Mouse (Mus musculus): Measurements from ENCODE around the gene Prkcsh.
A peak's percentile ranks its signal among the peaks of the same experiment; 100 is the strongest.

The Prkcsh gene

GRCm38 (mm10) chr9:21987592-21988342 lies 14.8 kb upstream of the Prkcsh start:
- DNase-seq: peak; percentile 79

GRCm38 (mm10) chr9:21988421-21989101 lies 14.0 kb upstream of the Prkcsh start:
- peak; percentile 80 for DNase-seq

DNA sequence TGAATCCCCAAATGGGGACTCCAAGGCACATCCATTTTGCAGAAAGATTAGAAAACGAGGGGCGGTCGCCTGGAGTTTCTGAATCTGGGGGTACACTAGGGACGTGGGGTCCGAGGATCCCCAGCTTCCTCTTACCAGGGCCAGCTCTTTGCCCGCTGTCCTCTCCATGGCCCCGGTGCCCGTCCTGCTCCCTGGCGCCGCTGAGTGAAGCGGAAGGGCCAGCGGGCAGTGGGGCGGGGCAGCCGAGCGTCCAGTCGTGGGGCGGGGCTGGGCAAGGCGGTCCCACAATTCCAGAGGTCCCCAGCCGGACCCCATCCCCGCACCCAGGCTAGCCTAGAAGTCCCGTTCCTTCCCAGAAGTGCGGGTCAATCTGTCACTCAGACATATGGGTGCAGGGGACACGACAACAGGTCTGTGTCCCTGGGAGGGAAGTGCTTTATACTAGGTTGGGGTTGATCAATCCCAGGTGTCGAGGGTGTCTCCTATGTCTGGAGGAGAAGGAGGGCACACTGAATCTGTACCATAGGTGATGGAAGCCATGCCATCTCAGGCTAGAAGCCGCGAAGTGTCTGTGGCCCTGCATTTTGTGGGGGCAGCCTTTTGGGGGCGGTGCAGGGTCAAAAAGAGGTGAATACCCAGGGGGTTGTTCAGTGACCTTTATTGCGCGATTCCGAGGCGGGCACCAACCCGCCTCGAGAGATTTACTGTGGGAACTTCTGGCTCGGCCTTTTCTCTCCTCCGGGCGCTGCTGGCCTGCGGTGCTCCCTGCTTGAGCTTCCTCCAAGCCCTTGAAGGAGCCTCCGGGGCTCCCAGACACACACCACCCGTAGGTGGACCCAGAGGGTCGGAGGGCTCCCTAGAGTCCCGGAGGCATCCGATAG lies 13.1 kb upstream of the Prkcsh start, which contains the start of gene Rgl3:
Gene Rgl3, minus strand, starts transcription at position 217 of the 881 bp plus-strand sequence.
- DNase-seq: peak; percentile 81

DNA sequence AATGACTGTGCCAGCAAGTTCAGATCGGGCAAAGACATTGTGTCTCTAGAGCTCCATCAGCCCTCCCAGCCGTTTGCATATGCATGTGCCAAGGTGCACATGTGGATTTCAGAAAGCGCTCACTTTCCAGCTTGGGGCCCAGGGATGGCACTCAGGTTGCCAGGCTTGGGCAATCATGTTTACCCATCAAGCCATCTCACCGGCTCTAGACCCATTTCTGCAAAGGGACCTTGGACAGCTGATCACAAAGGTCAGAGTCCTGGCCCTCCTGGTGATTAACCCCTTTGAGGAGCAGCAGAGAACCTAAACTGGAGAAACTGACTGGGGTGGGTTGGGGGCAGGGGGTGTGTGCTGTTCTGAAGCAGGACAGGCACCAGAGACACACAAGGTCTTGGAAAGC lies 10.4 kb upstream of the Prkcsh start:
- DNase-seq: no peak

GRCm38 (mm10) chr9:21996178-21996867 lies 6.3 kb upstream of the Prkcsh start:
- peak; percentile 28 for DNase-seq

DNA sequence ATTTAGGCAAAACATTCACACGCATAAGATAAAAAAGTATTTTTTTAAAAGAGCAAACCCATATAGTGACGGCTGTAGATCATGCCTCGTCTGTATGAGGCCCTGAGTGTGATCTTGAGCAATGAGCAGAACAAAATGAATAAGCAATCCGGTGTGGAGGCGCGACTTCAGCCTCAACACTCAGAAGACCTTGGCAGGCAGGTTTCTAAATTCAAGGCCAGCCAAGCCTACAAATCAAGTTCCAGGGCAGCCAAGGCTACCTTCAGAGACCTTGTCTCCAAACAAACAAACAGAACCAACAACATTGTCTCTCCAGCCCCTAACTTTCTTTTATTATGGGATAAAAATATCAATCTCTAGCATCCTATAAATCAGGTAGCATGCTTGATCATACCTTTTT lies 2.3 kb upstream of the Prkcsh start:
- DNase-seq: no peak

GRCm38 (mm10) chr9:22001633-22002032 lies 973 bp upstream of the Prkcsh start:
- peak; percentile 54 for DNase-seq

DNA sequence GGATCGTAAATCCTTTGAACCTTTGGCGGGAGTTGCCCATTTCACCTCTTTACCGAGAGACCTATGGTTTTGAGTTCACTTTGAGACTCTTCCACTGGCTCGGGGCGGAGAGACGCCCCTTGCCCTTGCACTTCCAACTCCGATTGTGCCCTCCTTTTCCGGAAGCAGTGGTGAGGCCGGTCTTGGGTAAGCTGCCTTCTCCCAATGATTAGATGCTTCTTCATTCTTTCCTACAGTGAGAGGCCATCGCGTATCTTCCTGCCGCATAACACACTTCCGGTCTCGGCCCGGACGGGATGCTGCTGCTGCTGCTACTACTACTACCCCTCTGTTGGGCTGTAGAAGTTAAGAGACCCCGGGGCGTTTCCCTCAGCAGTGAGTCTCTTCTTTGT lies 553 bp downstream of the Prkcsh start:
- no peak for DNase-seq

DNA sequence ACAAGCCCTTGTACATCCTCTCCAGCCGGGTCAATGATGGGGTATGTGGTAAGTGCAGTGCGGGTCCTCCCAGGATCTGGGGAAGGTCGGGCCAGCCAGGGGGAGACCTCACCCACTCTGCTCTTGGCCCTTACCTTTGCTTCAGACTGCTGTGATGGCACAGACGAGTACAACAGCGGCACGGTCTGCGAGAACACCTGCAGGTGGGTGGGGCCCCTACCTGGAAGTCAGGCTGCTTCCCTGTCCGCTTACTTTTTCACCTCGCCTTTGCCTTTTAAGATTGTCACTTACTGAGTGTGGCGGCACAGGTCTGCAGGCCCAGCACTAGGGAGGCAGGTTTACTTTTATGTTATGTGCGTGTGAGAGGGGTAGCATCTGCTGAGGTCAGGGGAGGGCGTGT lies 1.9 kb downstream of the Prkcsh start:
- DNase-seq: peak; percentile 60

DNA sequence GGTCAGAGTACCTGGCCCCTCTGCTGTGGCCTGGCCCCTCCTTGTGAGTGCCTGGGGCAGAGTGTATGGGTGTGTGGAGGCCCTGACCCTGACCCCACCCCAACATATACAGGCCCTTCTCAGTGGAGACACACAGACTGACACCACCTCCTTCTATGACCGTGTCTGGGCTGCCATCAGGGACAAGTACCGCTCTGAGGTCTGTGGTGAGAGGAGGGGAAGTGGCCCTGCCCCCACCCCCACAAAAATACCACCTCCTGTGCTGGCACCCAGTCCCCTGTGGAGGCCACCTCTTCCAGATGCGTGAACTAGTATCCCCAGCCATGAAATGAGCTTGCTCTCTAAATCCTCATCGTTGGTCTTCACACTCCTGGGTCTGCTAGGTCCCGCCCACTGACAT lies 8.4 kb downstream of the Prkcsh start:
- DNase-seq: no peak

DNA sequence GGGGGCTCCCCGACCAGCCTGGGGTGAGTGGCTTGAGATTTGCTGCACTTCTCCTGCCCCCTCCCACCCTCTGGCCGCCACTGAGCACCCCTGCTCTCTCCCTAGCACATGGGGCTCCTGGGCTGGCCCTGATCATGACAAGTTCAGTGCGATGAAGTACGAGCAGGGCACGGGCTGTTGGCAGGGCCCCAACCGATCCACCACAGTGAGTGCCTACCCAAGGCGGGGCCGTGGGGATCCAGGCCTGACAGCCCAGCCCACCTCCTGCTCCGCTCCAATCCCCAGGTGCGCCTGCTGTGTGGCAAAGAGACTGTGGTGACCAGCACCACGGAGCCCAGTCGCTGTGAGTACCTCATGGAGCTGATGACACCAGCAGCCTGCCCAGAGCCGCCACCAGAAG lies 10.1 kb downstream of the Prkcsh start:
- peak; percentile 55 for DNase-seq

DNA sequence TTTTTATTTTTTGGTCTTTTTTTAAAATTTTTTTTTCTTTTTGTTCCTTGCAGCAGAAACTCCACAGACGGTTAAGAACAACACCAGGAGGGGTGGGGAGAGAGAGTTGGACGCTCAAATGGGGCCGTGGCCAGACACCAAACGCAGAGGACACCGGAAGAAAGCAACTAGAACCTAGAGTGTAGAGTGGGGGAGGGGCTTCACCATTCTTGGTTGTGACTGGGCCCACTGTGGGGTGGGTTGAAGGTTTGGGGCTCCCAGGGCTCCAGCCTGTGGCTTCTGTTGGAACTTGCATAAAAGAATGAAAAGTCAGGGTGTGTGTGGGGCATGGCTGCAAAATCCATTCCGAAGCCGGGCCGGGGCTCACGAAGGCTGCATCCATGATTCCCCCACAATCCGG lies 13.6 kb downstream of the Prkcsh start:
- DNase-seq: no peak

DNA sequence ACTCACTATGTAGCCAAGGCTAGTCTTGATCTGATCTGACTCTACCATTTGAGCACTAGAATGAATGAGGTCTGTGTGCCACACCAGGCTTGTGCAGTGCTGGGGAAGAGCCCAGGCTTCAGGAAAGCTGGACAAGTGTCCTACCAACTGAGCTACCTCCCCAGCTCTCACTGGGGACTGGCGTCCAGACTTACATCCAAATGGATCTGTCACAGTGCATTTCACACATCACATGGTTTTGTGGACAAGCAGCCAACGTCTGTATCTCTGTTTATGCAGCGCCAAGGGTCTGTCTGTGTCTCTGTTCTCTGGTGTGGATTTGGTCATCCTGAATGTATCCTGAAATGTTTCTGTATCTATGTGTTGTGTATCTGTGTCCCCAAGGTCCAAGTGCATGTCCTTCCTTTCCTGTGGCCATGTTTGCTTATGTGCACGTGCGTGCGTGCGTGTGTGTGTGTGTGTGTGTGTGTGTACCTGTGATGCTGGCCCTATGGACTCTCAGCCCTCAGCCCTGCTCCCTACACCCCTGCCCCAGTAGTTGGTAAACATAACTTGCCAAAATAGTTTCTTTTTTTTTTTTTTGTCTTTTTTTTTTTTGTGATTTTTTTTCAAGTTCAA lies 14.7 kb downstream of the Prkcsh start:
- DNase-seq: peak; percentile 77

DNA sequence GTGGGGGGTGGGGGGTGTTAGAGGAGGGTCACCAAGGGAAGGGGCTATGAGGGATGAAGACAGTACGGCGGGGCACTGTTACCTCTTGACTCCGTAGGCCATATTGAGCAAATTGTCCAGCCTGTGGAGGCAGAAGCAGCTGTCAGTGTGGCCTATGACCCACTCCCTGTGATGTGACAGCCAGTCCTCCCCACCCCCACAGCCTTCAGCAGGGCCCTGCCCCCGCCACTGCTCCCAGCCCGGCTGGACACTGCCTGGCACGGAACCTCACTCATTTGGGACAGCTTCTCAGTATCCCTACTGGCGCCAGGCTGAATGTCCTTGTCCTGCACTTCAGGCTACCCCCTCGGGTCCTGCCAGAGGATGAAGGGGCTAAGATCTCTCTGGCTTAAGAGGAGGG lies 22.0 kb downstream of the Prkcsh start:
- no peak for DNase-seq

DNA sequence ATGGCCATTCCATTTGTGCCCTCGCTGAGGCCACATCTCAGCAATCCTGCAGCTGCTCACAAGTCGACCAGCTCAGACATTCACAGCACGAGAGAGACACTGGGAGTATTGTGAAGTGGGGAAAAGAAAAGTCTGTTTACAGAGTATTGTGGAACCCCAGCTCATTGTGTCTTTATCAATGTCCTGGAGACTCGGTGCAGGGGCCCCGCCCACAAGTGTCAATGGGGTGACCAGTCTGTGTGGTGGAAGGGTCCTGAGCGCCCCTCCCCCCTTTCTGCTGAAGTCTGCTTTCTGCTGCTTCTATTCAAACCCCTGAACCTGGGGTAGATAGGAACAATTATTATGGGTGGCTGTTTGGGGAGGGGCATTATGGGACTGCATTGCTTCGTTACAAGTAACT lies 25.9 kb downstream of the Prkcsh start:
- no peak for DNase-seq

DNA sequence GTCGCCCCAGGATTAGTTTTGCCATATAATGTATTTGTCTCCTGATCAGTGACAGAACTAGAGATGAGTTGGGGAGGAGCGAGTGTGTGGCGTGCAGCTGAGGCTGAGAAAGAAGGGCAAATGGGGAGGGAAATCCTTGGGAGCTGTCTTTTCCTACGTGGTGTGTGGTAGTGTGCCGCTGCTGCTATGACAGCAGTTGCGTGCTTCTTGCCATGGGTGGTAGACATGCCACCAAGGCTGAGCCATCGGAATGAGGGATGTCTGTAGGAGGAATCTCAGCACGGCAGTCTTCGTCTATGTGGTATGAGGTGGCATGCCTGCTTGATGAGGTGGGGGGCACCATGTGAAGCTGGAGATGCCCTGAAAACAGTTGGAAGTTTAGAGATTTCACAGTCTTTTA lies 27.8 kb downstream of the Prkcsh start:
- no peak for DNase-seq

- DNase-seq: no peak
Measured at GRCm38 (mm10) chr9:22035300-22036044, 32.9 kb downstream of the Prkcsh start.

GRCm38 (mm10) chr9:22037826-22038225 lies 35.2 kb downstream of the Prkcsh start:
- no peak for DNase-seq

DNA sequence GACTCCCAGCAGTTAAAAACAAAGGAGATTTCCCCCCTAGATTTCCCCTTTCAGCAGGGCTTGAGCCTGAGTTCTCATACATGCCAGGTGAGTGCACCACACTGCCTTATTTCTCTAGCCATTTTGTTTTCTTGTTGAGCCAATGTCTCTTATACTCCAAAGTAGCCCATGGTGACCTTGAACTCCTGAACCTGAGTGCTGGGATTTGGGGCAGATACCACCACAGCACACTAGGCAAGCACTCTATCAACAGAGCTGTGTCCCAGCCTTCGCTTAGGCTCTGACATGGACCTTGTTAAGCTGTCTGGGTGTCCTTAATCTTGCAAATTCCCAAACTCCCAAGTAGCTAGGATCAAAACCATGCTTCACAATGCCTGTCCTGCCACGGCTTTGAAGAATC lies 39.2 kb downstream of the Prkcsh start:
- DNase-seq: no peak

GRCm38 (mm10) chr9:22047329-22047728 lies 44.7 kb downstream of the Prkcsh start:
- peak; percentile 41 for DNase-seq

DNA sequence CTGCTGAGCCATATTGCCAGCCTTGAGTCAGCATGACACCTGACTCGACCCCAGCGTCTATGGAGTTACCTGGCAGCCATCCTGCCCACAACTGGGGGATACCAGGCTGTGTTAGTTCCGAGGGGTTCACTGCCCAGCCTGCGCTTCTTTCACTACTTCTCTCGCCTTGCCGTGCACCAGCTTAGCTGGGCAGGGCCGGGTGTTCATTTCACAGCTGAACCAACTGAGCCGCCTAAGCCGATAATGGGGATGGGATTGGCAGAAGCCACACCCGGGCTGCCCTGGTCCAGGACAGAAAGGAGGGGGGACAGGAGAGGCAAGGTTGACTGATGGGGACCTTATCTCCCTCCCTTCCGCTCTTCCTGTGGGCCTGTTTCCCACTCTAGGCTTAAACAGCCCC lies 46.7 kb downstream of the Prkcsh start:
- peak; percentile 67 for DNase-seq

Measured in cerebellum, adult 11-12 months (tissue).